Mouse (Mus musculus): Measurements from ENCODE around the gene Thap12.

The Thap12 gene

GRCm38 (mm10) chr7:98702283-98703240 lies at the start of gene Thap12:
Gene Thap12, plus strand, starts transcription at chr7:98703103.
- peak; percentile 99 for DNase-seq (ENCODE audit: low read depth, low spot score)

- peak; percentile 91 for DNase-seq (ENCODE audit: low read depth, low spot score)
These were observed 47.0 kb upstream of the Thap12 start for GRCm38 (mm10) chr7:98655681-98656530.

- DNase-seq (ENCODE audit: low read depth, low spot score), result peak; percentile 100
These were observed 46.2 kb upstream of the Thap12 start, which contains the start of gene Emsy for GRCm38 (mm10) chr7:98656531-98657221. Gene Emsy, minus strand, starts transcription at chr7:98656783.

- DNase-seq (ENCODE audit: low read depth, low spot score), result peak; percentile 36
These were observed 37.7 kb upstream of the Thap12 start for GRCm38 (mm10) chr7:98665166-98665565.

GRCm38 (mm10) chr7:98665726-98666125 lies 37.2 kb upstream of the Thap12 start:
- DNase-seq (ENCODE audit: low read depth, low spot score), result no peak

- no peak for DNase-seq (ENCODE audit: low read depth, low spot score)
These were observed 34.8 kb upstream of the Thap12 start for GRCm38 (mm10) chr7:98667956-98668746.

- DNase-seq (ENCODE audit: low read depth, low spot score), result no peak
These were observed 32.1 kb upstream of the Thap12 start for GRCm38 (mm10) chr7:98670831-98671230.

GRCm38 (mm10) chr7:98671416-98671815 lies 31.5 kb upstream of the Thap12 start:
- no peak for DNase-seq (ENCODE audit: low read depth, low spot score)

- DNase-seq (ENCODE audit: low read depth, low spot score), result peak; percentile 43
These were observed 30.5 kb upstream of the Thap12 start for GRCm38 (mm10) chr7:98672241-98672955.

- DNase-seq (ENCODE audit: low read depth, low spot score), result no peak
These were observed 28.6 kb upstream of the Thap12 start for GRCm38 (mm10) chr7:98674344-98674743.

GRCm38 (mm10) chr7:98677511-98677910 lies 25.4 kb upstream of the Thap12 start:
- no peak for DNase-seq (ENCODE audit: low read depth, low spot score)

GRCm38 (mm10) chr7:98678441-98678840 lies 24.5 kb upstream of the Thap12 start:
- DNase-seq (ENCODE audit: low read depth, low spot score), result no peak

- peak; percentile 45 for DNase-seq (ENCODE audit: low read depth, low spot score)
These were observed 22.2 kb upstream of the Thap12 start for GRCm38 (mm10) chr7:98680691-98681090.

- DNase-seq (ENCODE audit: low read depth, low spot score), result no peak
These were observed 20.1 kb upstream of the Thap12 start for GRCm38 (mm10) chr7:98682821-98683220.

GRCm38 (mm10) chr7:98685895-98686294 lies 17.0 kb upstream of the Thap12 start:
- DNase-seq (ENCODE audit: low read depth, low spot score), result no peak

GRCm38 (mm10) chr7:98690126-98690525 lies 12.8 kb upstream of the Thap12 start:
- DNase-seq (ENCODE audit: low read depth, low spot score), result no peak

GRCm38 (mm10) chr7:98690831-98691230 lies 12.1 kb upstream of the Thap12 start:
- no peak for DNase-seq (ENCODE audit: low read depth, low spot score)

- DNase-seq (ENCODE audit: low read depth, low spot score), result peak; percentile 51
These were observed 9.9 kb upstream of the Thap12 start for GRCm38 (mm10) chr7:98692761-98693546.

- peak; percentile 55 for DNase-seq (ENCODE audit: low read depth, low spot score)
These were observed 8.9 kb upstream of the Thap12 start for GRCm38 (mm10) chr7:98694046-98694445.

Measured in brain, adult 2 months (tissue).